Mouse (Mus musculus): ENCODE data around the gene Lsg1. TPM values are rescaled to one million over a fixed set of nuclear protein-coding genes. Genes with fewer than 3 reads are reported as not detected.

Gene Lsg1
- polyA plus RNA-seq, 1 experiment from 2014 or later, result 80.7 TPM

- Histone ChIP-seq H3K4me1 (replicated peaks; ENCODE audit: control insufficient read depth, insufficient read depth, low read length) (peaks cover 2% of the 10 kb centered on the region; the same call in 1 of the 2 replicates), H3K9me3 (ENCODE audit: control insufficient read depth, low read length) (no peaks in the 10 kb centered on the region), H3K4me2 (ENCODE audit: low read depth, low read length, severe bottlenecking) (no peak overlapping the region), H3K4me3 (ENCODE audit: low read depth, low read length) (no peak overlapping the region), H3K27ac (ENCODE audit: low read depth, low read length) (no peak overlapping the region), H3K9ac (ENCODE audit: low read length) (no peak overlapping the region), H3K36me3 (ENCODE audit: control insufficient read depth, insufficient read depth, low read length) (no peaks in the 10 kb centered on the region), H3K27me3 (ENCODE audit: control insufficient read depth, insufficient read depth, low read length) (no peaks in the 10 kb centered on the region)
- peak; percentile 48 for DNase-seq (ENCODE audit: low spot score)
- ATAC-seq (replicated peaks; ENCODE audit: low FRiP score), result no peak
- 55% methylated on average over 8 of the region's 8 CpGs for WGBS
These were observed 74.9 kb downstream of the Lsg1 start for GRCm38 (mm10) chr16:30512375-30513049.

DNA sequence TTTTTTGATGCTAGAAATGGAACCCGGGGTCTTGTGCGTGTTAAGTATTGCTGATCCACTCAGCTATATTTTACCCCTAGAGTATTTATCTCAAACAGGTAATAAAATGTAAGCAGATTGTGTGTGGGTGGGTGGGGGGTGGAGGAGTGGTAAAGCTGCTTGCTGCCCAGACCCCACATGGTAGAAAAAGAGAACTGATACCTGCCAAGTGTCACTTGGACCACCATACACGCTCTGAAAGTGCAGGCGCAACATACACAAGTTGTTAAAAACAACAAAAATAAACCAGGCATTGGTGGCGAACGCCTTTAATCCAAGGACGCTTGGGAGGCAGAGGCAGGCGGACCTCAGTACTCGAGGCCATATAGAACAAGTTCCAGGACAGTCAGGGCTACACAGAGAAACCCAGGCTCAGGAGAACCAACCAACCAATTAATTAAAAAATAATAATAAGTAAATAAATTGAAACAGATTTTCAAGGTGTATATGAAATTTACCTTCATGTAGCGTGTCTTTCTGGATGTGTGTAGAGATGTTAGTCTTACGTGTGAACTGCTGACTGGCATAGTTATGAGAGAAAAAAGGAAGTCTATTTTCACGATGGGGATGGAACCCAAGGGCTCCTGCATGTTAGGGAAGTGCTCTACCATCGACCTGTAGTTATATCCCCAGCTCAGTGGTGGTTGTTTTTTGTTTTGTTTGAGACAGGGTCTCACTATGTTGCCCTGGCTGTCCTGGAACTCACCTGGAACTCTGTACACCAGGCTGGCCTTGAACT lies 75.6 kb downstream of the Lsg1 start:
- peak; percentile 39 for DNase-seq (ENCODE audit: low spot score)
- Histone ChIP-seq H3K9ac (ENCODE audit: low read length) (no peak overlapping the region; the same call in 1 of the 2 replicates), H3K4me2 (ENCODE audit: low read depth, low read length, severe bottlenecking) (peak overlapping the region; percentile 74), H3K4me3 (ENCODE audit: low read depth, low read length) (peak overlapping the region; percentile 56; the same call in 1 of the 2 replicates), H3K27me3 (ENCODE audit: control insufficient read depth, insufficient read depth, low read length) (no peaks in the 10 kb centered on the region), H3K4me1 (replicated peaks; ENCODE audit: control insufficient read depth, insufficient read depth, low read length) (peaks cover 2% of the 10 kb centered on the region; the same call in 1 of the 2 replicates), H3K27ac (ENCODE audit: low read depth, low read length) (no peak overlapping the region), H3K36me3 (ENCODE audit: control insufficient read depth, insufficient read depth, low read length) (no peaks in the 10 kb centered on the region), H3K9me3 (ENCODE audit: control insufficient read depth, low read length) (no peaks in the 10 kb centered on the region)
- 84% methylated on average over 13 of the region's 13 CpGs for WGBS
- ATAC-seq (replicated peaks; ENCODE audit: low FRiP score), result no peak

GRCm38 (mm10) chr16:30510504-30511451 lies 76.6 kb downstream of the Lsg1 start:
- ATAC-seq (replicated peaks; ENCODE audit: low FRiP score) (peak; percentile 93), DNase-seq (ENCODE audit: low spot score) (peak; percentile 94)
- Histone ChIP-seq H3K4me1 (replicated peaks; ENCODE audit: control insufficient read depth, insufficient read depth, low read length) (peaks cover 2% of the 10 kb centered on the region; the same call in 1 of the 2 replicates), H3K9me3 (ENCODE audit: control insufficient read depth, low read length) (no peaks in the 10 kb centered on the region), H3K27ac (ENCODE audit: low read depth, low read length) (peak overlapping the region; percentile 81), H3K4me2 (ENCODE audit: low read depth, low read length, severe bottlenecking) (peak overlapping the region; percentile 74), H3K4me3 (ENCODE audit: low read depth, low read length) (peak overlapping the region; percentile 56), H3K36me3 (ENCODE audit: control insufficient read depth, insufficient read depth, low read length) (no peaks in the 10 kb centered on the region), H3K9ac (ENCODE audit: low read length) (peak overlapping the region; percentile 77), H3K27me3 (ENCODE audit: control insufficient read depth, insufficient read depth, low read length) (no peaks in the 10 kb centered on the region)
- 6% methylated on average over 44 of the region's 44 CpGs for WGBS

Other genes with a start within 250 kb of the Lsg1 start
- 13.6 and 15.5 TPM in 2 replicates for gene Atp13a3, start 181.6 kb downstream of the Lsg1 start, polyA plus RNA-seq (2014; fragmentation: Nextera tagmentation; extraction: Ambion mirVana)
- gene Tmem44, start 36.8 kb downstream of the Lsg1 start, polyA plus RNA-seq (2014; fragmentation: Nextera tagmentation; extraction: Ambion mirVana), result 26.3 and 30.4 TPM in 2 replicates
- 5.7 and 6.8 TPM in 2 replicates for gene Fam43a, start 12.1 kb upstream of the Lsg1 start, polyA plus RNA-seq (2014; fragmentation: Nextera tagmentation; extraction: Ambion mirVana)

All from forebrain, embryonic 11.5 days (tissue).